Mouse (Mus musculus): ENCODE measurements around the gene Psat1.

DNA sequence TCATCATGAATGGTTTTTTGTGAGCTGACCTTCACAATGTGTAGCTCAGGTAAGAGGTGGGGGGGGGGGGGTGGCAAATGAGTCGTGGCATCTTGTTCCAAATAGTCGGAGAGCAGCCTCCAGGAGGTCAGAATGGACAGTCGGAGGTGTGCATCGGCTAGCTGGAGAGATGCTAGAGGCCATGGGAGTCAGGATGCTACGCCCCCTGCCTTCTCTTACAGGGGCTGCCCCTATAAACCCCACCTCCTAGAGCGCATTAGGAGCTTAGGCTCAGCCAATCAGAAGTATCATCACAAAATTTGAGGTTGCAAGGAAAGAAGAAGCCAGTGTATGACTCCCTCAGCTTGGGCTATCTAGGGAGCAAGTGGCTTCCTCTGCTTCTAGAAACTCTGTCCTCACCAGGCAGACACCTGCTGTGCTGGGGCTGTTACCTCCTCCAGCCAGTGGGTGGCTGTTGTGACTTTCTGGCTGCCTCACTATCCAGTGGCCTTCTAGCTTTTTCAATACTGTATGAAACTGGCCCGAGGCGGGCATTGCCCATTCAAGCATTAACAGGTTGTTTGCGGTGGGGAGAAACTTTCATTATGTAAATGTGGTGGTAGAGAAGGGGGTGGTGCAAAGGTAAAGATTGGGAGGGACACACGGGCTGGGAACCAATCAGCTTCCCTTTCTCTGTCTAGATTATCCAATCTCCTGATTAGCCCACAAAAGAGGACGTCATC lies 64.3 kb downstream of the Psat1 start:
- TF ChIP-seq CTCF (IDR thresholded peaks at IDR 0.05; ENCODE audit: low read depth): no peak
- no peak for TF ChIP-seq EP300 (IDR thresholded peaks at IDR 0.05; ENCODE audit: low read depth)
